Mouse (Mus musculus): ENCODE results near the gene Wdr5. TPM values are rescaled to one million over a fixed set of nuclear protein-coding genes. Genes with fewer than 3 reads are reported as not detected.
"Not testable (repeated sequence)": the region's sequence is repeated elsewhere in the genome, so short reads cannot be mapped to it uniquely, and the experiment has no call there.

The Wdr5 gene
- polyA plus RNA-seq, 1 experiment: 22.6 TPM

GRCm38 (mm10) chr2:27505539-27505938 lies 9.4 kb upstream of the Wdr5 start:
- H3K27me3 ChIP-seq (ENCODE audit: control insufficient read depth, insufficient read depth, low read length): no peaks in the 10 kb centered on the region
- peaks cover 5% of the 10 kb centered on the region; the same call in 1 of the 2 replicates for H3K4me1 ChIP-seq (ENCODE audit: control insufficient read depth, insufficient read depth, insufficient read length, low read length)
- WGBS: 17% methylated on average over 6 of the region's 6 CpGs
- no peaks in the 10 kb centered on the region for H3K36me3 ChIP-seq (ENCODE audit: control insufficient read depth, insufficient read depth, low read length)
- no peak overlapping the region for H3K27ac ChIP-seq (ENCODE audit: insufficient read depth, low read depth, low read length)
- H3K4me3 ChIP-seq (ENCODE audit: low read depth, low read length): no peak overlapping the region
- no peak for TF ChIP-seq CTCF (IDR thresholded peaks at IDR 0.05; ENCODE audit: extremely low read depth, insufficient read length, insufficient replicate concordance, low read depth, low read length)
- TF ChIP-seq POLR2A (IDR thresholded peaks at IDR 0.05; ENCODE audit: low read depth, low read length): no peak

GRCm38 (mm10) chr2:27506658-27507057 lies 8.3 kb upstream of the Wdr5 start:
- whole genome bisulfite sequencing: 28% methylated on average over 4 of the region's 4 CpGs
- not testable (repeated sequence) for H3K4me3 ChIP-seq (ENCODE audit: low read depth, low read length); H3K27me3 ChIP-seq (ENCODE audit: control insufficient read depth, insufficient read depth, low read length)

GRCm38 (mm10) chr2:27507562-27507961 lies 7.4 kb upstream of the Wdr5 start, which contains the start of gene Brd3:
Gene Brd3, minus strand, starts transcription at chr2:27507662.
- Histone ChIP-seq H3K27me3 (ENCODE audit: control insufficient read depth, insufficient read depth, low read length) (no peaks in the 10 kb centered on the region), H3K4me1 (ENCODE audit: control insufficient read depth, insufficient read depth, insufficient read length, low read length) (peaks cover 5% of the 10 kb centered on the region; the same call in 1 of the 2 replicates), H3K36me3 (ENCODE audit: control insufficient read depth, insufficient read depth, low read length) (no peaks in the 10 kb centered on the region), H3K4me3 (ENCODE audit: low read depth, low read length) (no peak within 1 kb of the TSS), H3K27ac (ENCODE audit: insufficient read depth, low read depth, low read length) (no peak within 1 kb of the TSS)
- TF ChIP-seq CTCF (IDR thresholded peaks at IDR 0.05; ENCODE audit: extremely low read depth, insufficient read length, insufficient replicate concordance, low read depth, low read length) (no peak), POLR2A (IDR thresholded peaks at IDR 0.05; ENCODE audit: low read depth, low read length) (no peak)
- WGBS: 89% methylated on average over 4 of the region's 4 CpGs

More at GRCm38 (mm10) chr2:27506658-27507057, 8.3 kb upstream of the Wdr5 start:
- H3K27ac ChIP-seq (ENCODE audit: insufficient read depth, low read depth, low read length); H3K36me3 ChIP-seq (ENCODE audit: control insufficient read depth, insufficient read depth, low read length); H3K4me1 ChIP-seq (ENCODE audit: control insufficient read depth, insufficient read depth, insufficient read length, low read length): not testable (repeated sequence)

- no peak for TF ChIP-seq POLR2A (IDR thresholded peaks at IDR 0.05; ENCODE audit: low read depth, low read length)
- no peak for TF ChIP-seq CTCF (IDR thresholded peaks at IDR 0.05; ENCODE audit: extremely low read depth, insufficient read length, insufficient replicate concordance, low read depth, low read length)
- Histone ChIP-seq H3K4me3 (ENCODE audit: low read depth, low read length) (no peak overlapping the region), H3K27ac (ENCODE audit: insufficient read depth, low read depth, low read length) (no peak overlapping the region), H3K4me1 (ENCODE audit: control insufficient read depth, insufficient read depth, insufficient read length, low read length) (peaks cover 8% of the 10 kb centered on the region; the same call in 1 of the 2 replicates), H3K27me3 (ENCODE audit: control insufficient read depth, insufficient read depth, low read length) (no peaks in the 10 kb centered on the region), H3K36me3 (ENCODE audit: control insufficient read depth, insufficient read depth, low read length) (no peaks in the 10 kb centered on the region)
- 92% methylated on average over 7 of the region's 7 CpGs for WGBS
Measured at GRCm38 (mm10) chr2:27510706-27511105, 4.3 kb upstream of the Wdr5 start.

GRCm38 (mm10) chr2:27512909-27513308 lies 2.0 kb upstream of the Wdr5 start:
- TF ChIP-seq CTCF (IDR thresholded peaks at IDR 0.05; ENCODE audit: extremely low read depth, insufficient read length, insufficient replicate concordance, low read depth, low read length) (no peak), POLR2A (IDR thresholded peaks at IDR 0.05; ENCODE audit: low read depth, low read length) (no peak)
- Histone ChIP-seq H3K36me3 (ENCODE audit: control insufficient read depth, insufficient read depth, low read length) (no peaks in the 10 kb centered on the region), H3K27me3 (ENCODE audit: control insufficient read depth, insufficient read depth, low read length) (no peaks in the 10 kb centered on the region), H3K4me3 (ENCODE audit: low read depth, low read length) (no peak overlapping the region), H3K4me1 (ENCODE audit: control insufficient read depth, insufficient read depth, insufficient read length, low read length) (peaks cover 20% of the 10 kb centered on the region; the same call in 1 of the 2 replicates), H3K27ac (ENCODE audit: insufficient read depth, low read depth, low read length) (no peak overlapping the region)
- 96% methylated on average over 3 of the region's 3 CpGs for WGBS

GRCm38 (mm10) chr2:27513861-27514260 lies 1.1 kb upstream of the Wdr5 start:
- H3K4me3 ChIP-seq (ENCODE audit: low read depth, low read length): no peak overlapping the region
- WGBS: 75% methylated on average over 5 of the region's 5 CpGs
- H3K27me3 ChIP-seq (ENCODE audit: control insufficient read depth, insufficient read depth, low read length): no peaks in the 10 kb centered on the region
- H3K27ac ChIP-seq (ENCODE audit: insufficient read depth, low read depth, low read length): no peak overlapping the region
- peaks cover 20% of the 10 kb centered on the region; the same call in 1 of the 2 replicates for H3K4me1 ChIP-seq (ENCODE audit: control insufficient read depth, insufficient read depth, insufficient read length, low read length)
- H3K36me3 ChIP-seq (ENCODE audit: control insufficient read depth, insufficient read depth, low read length): peaks cover 5% of the 10 kb centered on the region
- no peak for TF ChIP-seq POLR2A (IDR thresholded peaks at IDR 0.05; ENCODE audit: low read depth, low read length)
- TF ChIP-seq CTCF (IDR thresholded peaks at IDR 0.05; ENCODE audit: extremely low read depth, insufficient read length, insufficient replicate concordance, low read depth, low read length): no peak

- 2% methylated on average over 36 of the region's 40 CpGs for WGBS
- no peak overlapping the region for H3K27ac ChIP-seq (ENCODE audit: insufficient read depth, low read depth, low read length)
Measured at GRCm38 (mm10) chr2:27515341-27516166, 597 bp downstream of the Wdr5 start.

More at GRCm38 (mm10) chr2:27515341-27516166, 597 bp downstream of the Wdr5 start:
- Histone ChIP-seq H3K27me3 (ENCODE audit: control insufficient read depth, insufficient read depth, low read length) (no peaks in the 10 kb centered on the region), H3K36me3 (ENCODE audit: control insufficient read depth, insufficient read depth, low read length) (peaks cover 18% of the 10 kb centered on the region), H3K4me1 (ENCODE audit: control insufficient read depth, insufficient read depth, insufficient read length, low read length) (peaks cover 20% of the 10 kb centered on the region; the same call in 1 of the 2 replicates), H3K4me3 (ENCODE audit: low read depth, low read length) (peak overlapping the region; percentile 87)
- TF ChIP-seq POLR2A (IDR thresholded peaks at IDR 0.05; ENCODE audit: low read depth, low read length): no peak
